Mouse (Mus musculus) cerebellum, adult 9-11 months (tissue): ENCODE measurements around the gene Dyrk1a.
A peak's percentile ranks its signal among the peaks of the same experiment; 100 is the strongest.
"Not testable (repeated sequence)": the region's sequence is repeated elsewhere in the genome, so short reads cannot be mapped to it uniquely, and the experiment has no call there.

Source experiments
- DNase-seq: peaks from one replicate; pipeline ENCODE4 v3.0.0; 2022

Gene Dyrk1a

GRCm38 (mm10) chr16:94641799-94642198 is 72.0 kb downstream of the Dyrk1a start:
- DNase-seq = no peak

- DNase-seq = no peak
Measured at GRCm38 (mm10) chr16:94647153-94647552, 77.3 kb downstream of the Dyrk1a start.

- no peak for DNase-seq
Measured at GRCm38 (mm10) chr16:94647925-94648324, 78.1 kb downstream of the Dyrk1a start.

GRCm38 (mm10) chr16:94649861-94650260 is 80.1 kb downstream of the Dyrk1a start:
- no peak for DNase-seq

GRCm38 (mm10) chr16:94652091-94652713 is 82.4 kb downstream of the Dyrk1a start:
- DNase-seq = no peak

- DNase-seq = no peak
Measured at GRCm38 (mm10) chr16:94655083-94655482, 85.3 kb downstream of the Dyrk1a start.

GRCm38 (mm10) chr16:94656891-94657290 is 87.1 kb downstream of the Dyrk1a start:
- no peak for DNase-seq

- peak; percentile 68 for DNase-seq
Measured at GRCm38 (mm10) chr16:94659394-94659793, 89.6 kb downstream of the Dyrk1a start.

GRCm38 (mm10) chr16:94660221-94660620 is 90.4 kb downstream of the Dyrk1a start:
- no peak for DNase-seq

- DNase-seq = no peak
Measured at GRCm38 (mm10) chr16:94667557-94667956, 97.7 kb downstream of the Dyrk1a start.

- no peak for DNase-seq
Measured at GRCm38 (mm10) chr16:94671313-94671712, 101.5 kb downstream of the Dyrk1a start.

GRCm38 (mm10) chr16:94680924-94681323 is 111.1 kb downstream of the Dyrk1a start:
- DNase-seq = no peak

GRCm38 (mm10) chr16:94681760-94682159 is 112.0 kb downstream of the Dyrk1a start:
- no peak for DNase-seq

- DNase-seq = no peak
Measured at GRCm38 (mm10) chr16:94683960-94684359, 114.2 kb downstream of the Dyrk1a start.

- DNase-seq = no peak
Measured at GRCm38 (mm10) chr16:94693687-94694305, 124.0 kb downstream of the Dyrk1a start.

GRCm38 (mm10) chr16:94697553-94697952 is 127.7 kb downstream of the Dyrk1a start:
- DNase-seq = no peak

GRCm38 (mm10) chr16:94698234-94698633 is 128.4 kb downstream of the Dyrk1a start:
- not testable (repeated sequence) for DNase-seq

- no peak for DNase-seq
Measured at GRCm38 (mm10) chr16:94701141-94701540, 131.3 kb downstream of the Dyrk1a start.

- DNase-seq = no peak
Measured at GRCm38 (mm10) chr16:94701971-94702370, 132.2 kb downstream of the Dyrk1a start.

- DNase-seq = peak; percentile 86
Measured at GRCm38 (mm10) chr16:94713480-94714094, 143.8 kb downstream of the Dyrk1a start.

- no peak for DNase-seq
Measured at GRCm38 (mm10) chr16:94714483-94714882, 144.7 kb downstream of the Dyrk1a start.

- no peak for DNase-seq
Measured at GRCm38 (mm10) chr16:94717051-94717450, 147.2 kb downstream of the Dyrk1a start.

- DNase-seq = no peak
Measured at GRCm38 (mm10) chr16:94718919-94719318, 149.1 kb downstream of the Dyrk1a start.

- DNase-seq = no peak
Measured at GRCm38 (mm10) chr16:94719488-94719887, 149.7 kb downstream of the Dyrk1a start.
